Mouse (Mus musculus) ES-E14 (cell line): ENCODE data around the gene Mfap4.

Source experiments
- CHD2 ChIP-seq: IDR thresholded peaks from 2 replicates; pipeline ENCODE4 v1.6.1; 2014; ENCODE audit warnings: mild to moderate bottlenecking, low read depth, low read length, inconsistent platforms
- HCFC1 ChIP-seq: IDR thresholded peaks from 2 replicates; pipeline ENCODE4 v1.6.1; 2012; ENCODE audit warnings: low read length, inconsistent platforms, borderline replicate concordance; ENCODE audit not compliant: insufficient read depth
- ZC3H11A ChIP-seq: IDR thresholded peaks from 2 replicates; pipeline ENCODE4 v1.6.1; 2012; ENCODE audit warnings: low read depth, mild to moderate bottlenecking, inconsistent platforms, low read length, borderline replicate concordance
- ZNF384 ChIP-seq: IDR thresholded peaks from 2 replicates; pipeline ENCODE4 v1.6.1; 2012; ENCODE audit warnings: low read depth, low read length, inconsistent platforms

- TF ChIP-seq ZC3H11A (no peak), CHD2 (no peak), ZNF384 (no peak), HCFC1 (no peak)
These were observed 997 bp upstream of the Mfap4 start for GRCm38 (mm10) chr11:61484256-61484612.
